Mouse (Mus musculus) ES-Bruce4 (cell line): ENCODE measurements at regions not wholly inside any gene's neighbourhood (a gene's known extent, or its start where the extent isn't known, plus 50 kb on each side); places are given as distances from the start of the nearest gene placed in this dataset.
A peak's percentile ranks its signal among the peaks of the same experiment; 100 is the strongest.

Experiments used
- H3K27ac ChIP-seq: 2 replicates; pipeline ENCODE4 v1.5.1; 2012; ENCODE audit warnings: low read length, inconsistent platforms; ENCODE audit not compliant: insufficient read depth
- H3K27me3 ChIP-seq: 2 replicates; pipeline ENCODE4 v1.6.1; 2012; ENCODE audit warnings: mild to moderate bottlenecking, low read length, inconsistent platforms; ENCODE audit not compliant: control insufficient read depth, poor library complexity, insufficient read depth, severe bottlenecking
- H3K36me3 ChIP-seq: 2 replicates; pipeline ENCODE4 v1.6.1; 2012; ENCODE audit warnings: inconsistent platforms, mild to moderate bottlenecking, low read length, moderate library complexity; ENCODE audit not compliant: control insufficient read depth, poor library complexity, insufficient read depth, severe bottlenecking
- H3K4me1 ChIP-seq: one replicate; pipeline ENCODE4 v1.8.1; 2011; ENCODE audit warnings: low read length; ENCODE audit not compliant: control insufficient read depth, insufficient read depth
- H3K4me3 ChIP-seq: 2 replicates; pipeline ENCODE4 v1.5.1; 2011; ENCODE audit warnings: low read depth, mild to moderate bottlenecking, low read length
- H3K9ac ChIP-seq: 2 replicates; pipeline ENCODE4 v1.6.1; 2012; ENCODE audit warnings: low read depth, mild to moderate bottlenecking, inconsistent platforms; ENCODE audit not compliant: poor library complexity, severe bottlenecking
- H3K9me3 ChIP-seq: replicated peaks from 2 replicates; pipeline ENCODE4 v1.6.1; 2012; ENCODE audit warnings: mild to moderate bottlenecking, low read length, inconsistent platforms; ENCODE audit not compliant: control insufficient read depth, poor library complexity, insufficient read depth, severe bottlenecking
- CTCF ChIP-seq: IDR thresholded peaks from one replicate; pipeline ENCODE4 v1.8.1; 2011; ENCODE audit warnings: low read depth, low read length
- EP300 ChIP-seq: IDR thresholded peaks from 2 replicates; pipeline ENCODE4 v1.6.1; 2011; ENCODE audit warnings: low read depth, low read length; ENCODE audit not compliant: insufficient read depth
- POLR2A ChIP-seq: IDR thresholded peaks from one replicate; pipeline ENCODE4 v1.8.1; 2011; ENCODE audit warnings: low read length; ENCODE audit not compliant: insufficient read depth

DNA sequence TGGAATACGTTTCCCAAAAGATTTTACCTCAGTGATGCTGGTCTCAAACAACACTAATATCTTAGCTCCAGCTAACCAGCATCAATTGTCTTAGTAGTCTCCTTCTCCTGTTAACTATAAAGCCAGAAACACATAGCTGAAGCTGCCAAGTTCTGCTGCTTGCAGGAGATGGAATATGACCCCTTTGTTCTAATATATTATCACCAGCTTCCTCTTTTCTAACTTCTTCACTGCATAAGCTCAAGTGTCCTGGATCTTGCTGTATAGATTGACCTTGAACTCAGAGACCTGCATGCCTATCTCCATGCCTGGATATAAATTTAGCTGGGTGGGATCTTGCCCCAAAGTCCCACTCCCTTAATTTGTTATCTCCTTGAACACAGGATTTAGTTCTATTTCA is 94.8 kb downstream of the Rbm46 start:
- Histone ChIP-seq H3K9ac (no peak overlapping the region), H3K4me1 (no peaks in the 10 kb centered on the region), H3K36me3 (no peaks in the 10 kb centered on the region), H3K4me3 (no peak overlapping the region), H3K27ac (no peak overlapping the region), H3K27me3 (no peaks in the 10 kb centered on the region), H3K9me3 (no peaks in the 10 kb centered on the region)
- no peak for TF ChIP-seq EP300
- TF ChIP-seq POLR2A = no peak
- TF ChIP-seq CTCF = no peak

DNA sequence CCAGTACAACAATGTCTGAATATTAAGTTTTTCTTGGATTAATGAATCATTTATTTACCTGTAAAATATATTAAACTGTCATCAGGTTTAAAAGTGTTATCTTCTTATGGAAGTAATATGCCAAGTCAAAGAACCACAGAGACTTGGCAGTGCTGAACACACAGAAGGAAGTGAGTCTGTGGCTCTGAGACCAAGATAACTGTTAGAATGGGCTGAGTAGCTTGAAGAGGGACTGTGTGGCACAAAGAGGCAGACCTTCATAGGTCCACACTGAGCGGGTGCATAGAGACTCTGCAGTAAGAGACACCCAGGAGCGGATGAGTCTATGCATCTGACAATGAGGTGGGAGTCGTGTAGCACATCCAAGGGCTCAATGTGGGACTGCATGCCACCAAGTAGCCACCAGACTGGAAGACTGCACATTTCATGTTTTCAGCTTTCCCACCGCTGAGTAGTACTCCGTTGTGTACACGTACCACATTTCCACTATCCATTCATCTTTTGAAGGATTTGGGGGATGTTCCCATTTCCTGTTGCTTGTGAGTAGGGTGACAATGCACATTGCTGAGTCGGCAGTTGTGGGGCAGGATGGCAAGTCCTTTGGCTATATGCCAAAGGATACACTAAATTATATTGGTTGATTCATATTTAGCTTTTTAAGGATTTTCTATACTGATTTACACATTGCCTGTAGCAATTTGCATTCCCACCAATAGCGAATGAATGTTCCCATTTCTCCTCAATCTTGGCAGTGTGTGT is 105.6 kb downstream of the Rbm46 start:
- Histone ChIP-seq H3K27ac (no peak overlapping the region), H3K9ac (no peak overlapping the region), H3K27me3 (no peaks in the 10 kb centered on the region), H3K4me3 (no peak overlapping the region), H3K4me1 (peaks cover 3% of the 10 kb centered on the region), H3K9me3 (no peaks in the 10 kb centered on the region), H3K36me3 (no peaks in the 10 kb centered on the region)
- TF ChIP-seq CTCF (no peak), POLR2A (no peak), EP300 (no peak)

DNA sequence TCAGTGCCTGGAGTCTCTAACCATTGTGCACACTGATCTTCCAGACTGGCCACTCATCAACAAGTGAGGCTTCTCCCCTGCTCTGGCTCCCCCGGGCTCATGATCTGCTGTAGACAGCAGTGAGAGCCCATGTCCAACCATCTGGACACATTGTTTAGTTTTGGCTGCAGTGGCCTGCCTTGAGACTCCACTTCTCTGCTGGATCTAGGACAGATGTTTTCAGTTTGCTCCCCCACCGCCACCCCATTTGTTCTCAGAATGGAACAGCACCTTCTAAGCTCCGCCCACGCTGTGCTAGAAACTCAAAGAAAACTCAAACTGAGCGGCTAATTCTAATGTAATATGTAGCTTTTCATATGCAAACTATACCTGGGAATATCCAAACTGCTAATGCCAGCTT is 108.8 kb downstream of the Rbm46 start:
- Histone ChIP-seq H3K27ac (no peak overlapping the region), H3K36me3 (no peaks in the 10 kb centered on the region), H3K9me3 (no peaks in the 10 kb centered on the region), H3K27me3 (no peaks in the 10 kb centered on the region), H3K4me3 (no peak overlapping the region), H3K9ac (no peak overlapping the region), H3K4me1 (peaks cover 3% of the 10 kb centered on the region)
- TF ChIP-seq EP300 (no peak), POLR2A (no peak), CTCF (no peak)

DNA sequence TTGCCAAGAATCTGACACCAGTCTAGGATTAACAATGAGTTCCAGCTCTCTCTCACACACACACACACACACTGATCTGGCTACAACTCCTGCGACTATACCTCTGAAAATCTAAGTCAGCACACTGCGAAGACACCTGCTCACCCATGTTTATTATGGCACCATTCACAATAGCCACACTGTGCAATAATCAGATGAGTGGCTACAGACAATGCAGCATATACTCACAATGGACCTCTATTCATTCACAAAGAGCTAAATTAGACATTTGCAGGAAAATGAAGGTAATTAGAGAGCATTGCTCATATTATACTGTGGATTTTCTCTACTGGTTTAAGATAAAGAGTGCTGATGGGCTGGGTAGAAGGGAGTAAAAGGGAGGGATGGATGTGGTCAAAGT is 116.3 kb downstream of the Rbm46 start:
- Histone ChIP-seq H3K9ac (no peak overlapping the region), H3K36me3 (no peaks in the 10 kb centered on the region), H3K27me3 (no peaks in the 10 kb centered on the region; the same call in 1 of the 2 replicates), H3K27ac (no peak overlapping the region), H3K4me3 (no peak overlapping the region), H3K4me1 (no peaks in the 10 kb centered on the region), H3K9me3 (no peaks in the 10 kb centered on the region)
- TF ChIP-seq EP300 (no peak), CTCF (no peak), POLR2A (no peak)

DNA sequence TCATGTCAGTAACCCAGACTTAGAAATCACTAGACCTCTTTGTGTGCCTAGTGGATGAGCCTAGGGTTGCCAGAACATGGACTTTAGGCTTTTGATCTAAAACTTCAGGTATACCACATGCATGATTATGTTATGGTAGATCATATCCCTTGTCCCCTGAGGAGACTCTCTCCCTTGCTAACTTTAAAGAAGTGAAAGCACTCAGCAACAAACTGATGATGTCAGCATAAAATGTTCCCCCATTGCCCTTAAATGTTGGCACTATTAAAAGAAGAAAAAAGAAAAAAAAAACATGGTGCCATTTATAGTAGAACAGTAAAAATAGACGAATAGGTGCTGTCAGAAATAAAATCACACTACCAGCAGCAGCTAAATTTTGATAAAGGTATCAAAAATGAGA is 117.3 kb downstream of the Rbm46 start:
- Histone ChIP-seq H3K9ac (no peak overlapping the region), H3K9me3 (no peaks in the 10 kb centered on the region), H3K36me3 (no peaks in the 10 kb centered on the region), H3K4me1 (no peaks in the 10 kb centered on the region), H3K27ac (no peak overlapping the region), H3K27me3 (no peaks in the 10 kb centered on the region; the same call in 1 of the 2 replicates), H3K4me3 (no peak overlapping the region)
- TF ChIP-seq CTCF (no peak), EP300 (no peak), POLR2A (no peak)

DNA sequence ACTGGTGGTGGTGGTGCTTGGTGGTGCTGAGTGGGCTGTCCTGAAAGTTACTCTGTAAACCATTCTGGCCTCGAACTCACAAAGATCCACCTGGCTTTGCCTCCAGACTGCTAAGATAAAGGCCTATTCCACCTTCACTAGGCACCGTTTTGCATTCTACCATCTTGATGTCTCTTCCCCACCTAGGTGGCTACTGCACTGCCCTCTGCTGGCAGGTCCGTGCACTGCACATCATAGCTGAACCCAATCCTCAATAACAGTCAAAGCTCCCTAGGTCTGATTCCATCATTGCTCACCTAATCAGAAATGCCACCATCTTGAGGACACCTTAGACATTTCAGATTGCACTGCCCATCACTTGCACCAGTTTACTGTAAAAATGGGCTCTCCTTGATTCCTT is 150.7 kb downstream of the Rbm46 start:
- Histone ChIP-seq H3K27me3 (no peaks in the 10 kb centered on the region), H3K9ac (no peak overlapping the region), H3K4me3 (no peak overlapping the region), H3K4me1 (no peaks in the 10 kb centered on the region), H3K36me3 (no peaks in the 10 kb centered on the region), H3K27ac (no peak overlapping the region), H3K9me3 (no peaks in the 10 kb centered on the region)
- TF ChIP-seq CTCF = peak; percentile 96
- no peak for TF ChIP-seq EP300
